Mouse (Mus musculus): ENCODE data around the gene B3gntl1.
"Not testable (repeated sequence)": the region's sequence is repeated elsewhere in the genome, so short reads cannot be mapped to it uniquely, and the experiment has no call there.

Gene B3gntl1

DNA sequence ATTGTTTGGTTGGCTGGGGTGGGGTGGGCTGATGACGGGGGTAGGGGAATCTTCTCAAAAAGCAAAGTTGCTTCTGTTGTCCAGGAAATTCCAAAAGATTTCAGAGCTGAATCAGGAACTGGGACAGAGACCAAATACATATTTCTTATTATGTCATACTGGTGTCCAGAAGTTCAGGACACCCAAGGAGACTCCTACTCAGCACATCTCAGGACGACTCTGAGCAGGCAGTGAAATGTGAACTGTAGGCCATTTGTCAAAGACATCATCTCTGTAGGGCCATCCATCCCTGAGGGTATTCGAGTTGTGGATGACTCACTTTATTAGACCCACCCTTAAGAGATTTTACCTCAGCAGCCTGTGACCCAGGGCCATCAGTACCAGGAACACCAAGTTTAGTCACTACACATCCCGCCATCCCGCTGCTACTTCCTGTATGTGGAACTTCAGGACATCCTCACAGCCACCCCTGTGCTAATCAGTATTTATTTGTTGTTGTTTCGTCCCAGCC lies 12.6 kb upstream of the B3gntl1 start:
- DNase-seq (ENCODE audit: low spot score) = no peak

DNA sequence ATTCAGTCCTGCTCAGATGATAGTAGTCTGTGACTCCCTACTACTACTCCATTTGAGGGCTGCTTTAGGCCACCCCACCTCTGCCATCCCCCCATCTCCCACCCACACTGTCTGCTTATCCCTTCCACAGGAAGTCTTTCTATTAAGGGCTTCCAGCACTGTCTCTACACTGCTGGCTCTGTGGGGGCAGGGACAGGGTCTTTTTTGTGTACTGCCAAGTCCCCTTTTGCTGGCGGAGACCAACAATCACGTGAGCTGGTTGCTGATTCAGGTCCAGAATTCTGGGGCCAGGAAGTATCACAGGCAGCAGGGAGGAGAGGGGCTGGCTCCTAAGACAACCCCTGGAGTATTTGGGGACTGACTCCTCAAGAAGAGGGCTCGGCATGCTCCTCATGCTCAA lies 10.3 kb upstream of the B3gntl1 start:
- no peak for DNase-seq (ENCODE audit: low spot score)

DNA sequence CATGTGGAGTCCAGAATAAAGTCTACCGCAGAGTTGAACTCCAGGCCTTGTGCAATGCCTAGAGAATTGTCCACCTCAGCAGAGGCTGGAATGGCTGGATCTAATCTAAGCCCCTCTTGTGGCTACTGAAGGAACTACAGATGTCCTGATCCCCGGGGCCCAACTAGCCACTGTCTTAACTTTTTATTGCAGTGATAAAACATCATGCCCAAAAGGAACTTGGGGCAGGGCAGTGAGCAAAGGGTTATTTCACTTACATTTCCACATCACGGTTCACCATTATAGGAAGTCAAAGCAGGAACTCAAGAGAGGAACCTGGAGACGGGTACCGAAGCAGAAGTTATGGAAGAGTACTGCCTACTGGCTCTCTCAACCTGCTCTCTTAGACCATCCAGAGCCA lies 7.8 kb upstream of the B3gntl1 start:
- peak; percentile 28 for DNase-seq (ENCODE audit: low spot score)

DNA sequence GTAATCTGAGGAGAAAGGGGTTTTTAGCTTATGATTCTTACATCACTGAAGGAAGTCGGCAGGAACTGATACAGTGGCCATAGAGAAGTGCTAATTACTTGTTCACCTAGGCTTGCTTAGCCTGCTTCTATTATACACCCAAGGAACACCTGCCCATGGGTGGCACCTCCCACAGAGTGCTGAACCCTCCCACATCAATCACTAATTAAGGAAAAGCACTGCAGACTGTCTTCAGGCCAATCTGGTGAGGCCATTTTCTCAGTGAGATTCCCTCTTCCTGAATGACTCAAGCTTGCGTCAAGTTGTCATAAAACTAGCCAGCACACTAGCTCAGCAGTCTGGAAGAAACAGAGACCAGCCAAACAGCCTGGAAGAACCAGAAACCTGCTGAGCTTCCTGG lies 6.6 kb upstream of the B3gntl1 start:
- no peak for DNase-seq (ENCODE audit: low spot score)

DNA sequence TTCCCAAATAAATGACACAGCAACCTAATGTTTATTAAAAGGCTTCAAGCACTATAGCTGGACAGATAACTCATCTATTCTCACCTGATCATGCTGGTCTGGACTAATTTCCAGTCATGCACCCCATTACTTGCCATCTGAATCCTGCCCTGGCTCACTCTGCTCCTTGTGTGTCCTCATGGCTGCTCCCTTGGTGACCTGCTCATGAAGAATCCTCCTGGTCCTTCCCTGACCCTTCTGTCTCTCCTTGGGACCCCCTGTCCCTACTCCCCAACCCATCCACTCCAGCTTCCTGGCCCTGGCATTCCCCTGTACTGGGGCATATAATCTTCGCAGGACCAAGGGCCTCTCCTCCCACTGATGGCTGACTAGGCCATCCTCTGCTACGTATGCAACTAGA lies 3.9 kb upstream of the B3gntl1 start:
- DNase-seq (ENCODE audit: low spot score) = no peak

DNA sequence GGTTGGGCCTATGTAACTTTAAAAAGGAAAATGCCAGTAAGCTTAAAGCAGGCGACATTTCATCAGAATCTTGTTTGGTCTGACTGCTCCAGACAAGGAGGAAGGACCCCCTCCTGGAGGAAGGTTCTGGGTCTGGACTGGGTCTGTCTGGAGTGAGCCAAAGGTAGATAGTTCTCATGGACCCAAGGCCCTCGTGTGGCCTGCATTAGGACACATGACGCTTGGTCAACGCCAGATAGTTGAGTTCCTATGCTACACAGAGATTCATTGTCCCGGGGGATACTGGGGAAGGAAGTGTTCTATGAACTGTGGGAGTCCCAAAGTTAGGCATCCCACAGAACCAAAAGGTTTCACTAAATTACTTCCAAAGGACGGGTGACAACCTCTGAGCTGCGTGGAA lies 676 bp upstream of the B3gntl1 start:
- peak; percentile 25 for DNase-seq (ENCODE audit: low spot score)

DNA sequence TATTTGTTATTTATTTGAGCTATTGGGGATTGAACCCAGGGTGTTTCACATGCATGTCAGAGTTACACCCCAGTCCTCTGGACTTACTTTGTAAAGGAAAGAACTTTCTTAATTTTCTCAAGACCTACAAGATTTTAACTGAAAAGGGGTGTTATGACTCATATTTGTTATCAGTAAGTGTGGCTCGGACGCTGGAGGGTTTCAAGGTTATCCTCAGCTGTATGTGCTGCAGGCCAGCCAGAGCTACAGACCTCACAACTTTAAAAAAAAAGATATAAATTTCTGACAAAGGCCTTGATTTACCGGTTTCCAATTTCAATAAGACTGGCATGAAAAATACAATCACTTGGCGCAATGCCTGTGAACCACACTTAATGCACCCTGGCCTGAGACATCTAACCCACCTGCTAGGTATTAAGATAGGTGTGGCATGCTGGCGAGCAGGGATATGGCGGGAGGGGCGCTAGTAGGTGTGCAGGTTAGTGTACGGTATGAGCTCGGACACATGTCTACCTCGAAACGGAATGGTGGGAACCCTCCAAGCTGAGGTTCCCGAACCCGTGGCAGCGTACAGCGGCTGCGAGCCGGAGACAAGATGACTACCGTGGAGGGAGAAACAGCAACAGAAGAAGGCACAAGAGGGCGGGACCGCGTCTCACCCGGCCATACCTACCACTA lies 502 bp downstream of the B3gntl1 start:
- DNase-seq (ENCODE audit: low spot score) = no peak

DNA sequence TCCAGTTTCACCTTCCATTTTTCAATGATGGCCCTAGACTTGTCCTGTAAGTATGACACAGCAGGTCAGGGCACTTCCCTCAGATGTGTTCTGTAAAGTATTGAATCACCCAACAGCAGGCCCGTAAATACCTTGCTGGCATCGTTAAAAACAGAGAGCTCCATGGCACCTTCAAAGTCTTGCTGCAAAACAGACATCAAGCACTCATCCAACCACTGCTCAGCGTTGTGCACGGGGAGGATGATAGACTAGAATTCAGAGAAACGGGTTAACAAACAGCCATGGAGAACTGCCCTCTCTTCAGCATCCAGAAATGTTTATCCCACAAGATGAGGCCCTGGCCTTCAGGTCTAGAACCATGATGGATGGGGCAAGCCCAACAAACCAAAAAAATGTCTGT lies 2.0 kb downstream of the B3gntl1 start:
- DNase-seq (ENCODE audit: low spot score) = no peak

DNA sequence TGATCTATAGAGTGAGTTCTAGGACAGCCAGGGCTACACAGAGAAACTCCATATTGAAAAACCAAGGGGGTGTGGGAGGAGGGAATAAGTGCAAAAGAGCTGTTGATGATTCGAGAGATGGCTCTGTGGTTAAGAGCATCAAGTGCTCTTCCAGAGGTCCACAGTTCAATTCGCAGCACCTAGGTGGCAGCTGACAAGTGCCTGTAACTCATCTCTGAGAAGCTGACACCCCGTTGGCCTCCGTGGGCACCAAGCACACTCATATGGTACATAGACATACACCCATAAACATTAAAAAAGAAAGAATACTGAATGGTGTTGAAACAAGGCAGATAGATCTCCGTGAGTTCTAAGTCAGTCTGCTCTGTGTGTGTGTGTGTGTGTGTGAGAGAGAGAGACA lies 4.2 kb downstream of the B3gntl1 start:
- no peak for DNase-seq (ENCODE audit: low spot score)

DNA sequence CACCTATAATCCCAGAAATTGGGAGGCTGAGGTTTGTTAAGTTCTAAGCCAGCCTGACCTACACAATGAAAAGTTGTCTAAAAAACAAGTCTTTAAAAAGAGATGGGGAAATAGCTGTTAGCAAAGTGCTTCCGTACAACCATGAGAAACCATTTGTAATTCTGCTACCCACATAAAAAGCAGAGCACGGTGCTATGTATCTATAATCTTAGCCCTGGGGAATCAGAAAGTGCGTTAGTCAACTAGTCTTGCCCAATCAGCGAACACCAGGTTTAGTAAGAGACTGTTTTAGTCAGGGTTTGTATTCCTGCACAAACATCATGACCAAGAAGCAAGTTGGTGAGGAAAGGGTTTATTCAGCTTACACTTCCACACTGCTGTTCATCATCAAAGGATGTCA lies 5.4 kb downstream of the B3gntl1 start:
- no peak for DNase-seq (ENCODE audit: low spot score)

DNA sequence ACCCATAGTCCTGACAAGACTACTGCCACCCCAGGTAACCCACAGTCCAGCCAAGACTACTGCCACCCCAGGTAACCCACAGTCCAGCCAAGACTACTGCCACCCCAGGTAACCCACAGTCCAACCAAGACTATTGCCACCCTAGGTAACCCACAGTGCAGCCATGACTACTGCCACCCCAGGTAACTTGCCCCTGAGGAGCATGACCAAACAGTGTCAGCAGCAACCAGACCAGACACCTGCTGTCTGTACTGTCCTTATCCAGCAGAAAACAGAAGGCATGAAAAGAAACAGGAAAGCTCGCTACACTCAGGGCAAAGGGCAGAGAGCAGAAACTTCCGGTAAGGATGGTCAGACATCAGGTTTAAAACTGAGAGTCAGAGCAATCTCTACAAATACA lies 11.8 kb downstream of the B3gntl1 start:
- no peak for DNase-seq (ENCODE audit: low spot score)

DNA sequence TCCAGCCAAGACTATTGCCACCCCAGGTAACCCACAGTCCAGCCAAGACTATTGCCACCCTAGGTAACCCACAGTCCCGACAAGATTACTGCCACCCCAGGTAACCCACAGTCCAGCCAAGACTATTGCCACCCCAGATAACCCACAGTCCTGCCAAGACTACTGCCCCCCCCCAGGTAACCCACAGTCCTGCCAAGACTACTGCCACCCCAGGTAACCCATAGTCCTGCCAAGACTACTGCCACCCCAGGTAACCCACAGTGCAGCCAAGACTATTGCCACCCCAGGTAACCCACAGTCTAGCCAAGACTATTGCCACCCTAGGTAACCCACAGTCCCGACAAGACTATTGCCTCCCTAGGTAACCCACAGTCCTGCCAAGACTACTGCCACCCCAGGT lies 12.3 kb downstream of the B3gntl1 start:
- not testable (repeated sequence) for DNase-seq (ENCODE audit: low spot score)

DNA sequence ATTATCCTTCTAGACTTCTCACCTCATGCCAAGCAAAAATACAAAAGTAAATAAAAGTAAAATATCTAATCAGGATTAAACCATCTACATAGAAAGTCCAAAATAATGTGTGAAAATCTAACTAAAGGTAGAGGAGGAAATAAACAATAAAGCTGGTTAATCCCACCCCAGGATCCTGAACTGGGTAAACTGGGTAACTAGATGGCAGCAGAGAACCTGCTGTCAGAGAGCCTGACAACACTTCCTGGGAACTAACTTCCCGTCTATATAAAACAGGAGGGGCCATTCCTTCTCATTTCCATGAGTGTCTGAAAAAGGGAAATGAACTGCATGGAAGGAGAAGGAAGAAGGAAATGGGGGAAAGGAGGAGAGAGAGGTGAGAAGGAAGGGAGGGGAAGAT lies 14.8 kb downstream of the B3gntl1 start:
- no peak for DNase-seq (ENCODE audit: low spot score)

DNA sequence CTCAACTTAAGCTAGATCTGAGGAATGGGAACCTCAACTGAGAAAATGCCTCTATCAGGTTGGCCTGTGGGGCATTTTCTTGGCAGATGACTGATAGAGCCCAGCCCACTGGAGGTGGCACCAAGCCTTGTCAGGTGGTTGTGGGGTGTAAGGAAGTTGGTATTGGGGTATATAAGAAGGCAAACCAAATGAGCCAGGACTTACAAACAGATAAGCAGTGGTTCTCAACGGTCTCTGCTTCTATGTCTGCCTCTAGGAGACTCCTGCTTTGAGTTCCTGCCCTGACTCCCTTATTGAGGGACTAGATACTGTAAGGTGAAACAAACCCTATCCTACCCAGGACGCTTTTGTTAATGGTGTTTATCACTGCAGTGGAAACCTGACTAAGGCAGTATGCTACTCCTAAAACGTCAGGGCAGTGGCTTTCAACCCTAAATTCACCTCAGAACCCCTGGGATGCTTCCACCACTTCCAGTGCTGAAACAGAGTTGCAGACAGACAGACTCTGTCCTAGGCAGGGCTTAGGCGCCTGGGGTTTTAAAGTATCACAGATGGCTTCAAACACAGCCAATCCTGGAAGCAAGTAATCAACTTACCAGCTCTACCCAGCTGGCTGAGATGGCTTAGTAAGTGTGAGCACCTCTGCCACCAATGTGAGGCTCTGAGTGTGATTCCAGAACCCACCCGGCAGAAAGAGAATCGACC lies 17.0 kb downstream of the B3gntl1 start:
- DNase-seq (ENCODE audit: low spot score) = no peak

DNA sequence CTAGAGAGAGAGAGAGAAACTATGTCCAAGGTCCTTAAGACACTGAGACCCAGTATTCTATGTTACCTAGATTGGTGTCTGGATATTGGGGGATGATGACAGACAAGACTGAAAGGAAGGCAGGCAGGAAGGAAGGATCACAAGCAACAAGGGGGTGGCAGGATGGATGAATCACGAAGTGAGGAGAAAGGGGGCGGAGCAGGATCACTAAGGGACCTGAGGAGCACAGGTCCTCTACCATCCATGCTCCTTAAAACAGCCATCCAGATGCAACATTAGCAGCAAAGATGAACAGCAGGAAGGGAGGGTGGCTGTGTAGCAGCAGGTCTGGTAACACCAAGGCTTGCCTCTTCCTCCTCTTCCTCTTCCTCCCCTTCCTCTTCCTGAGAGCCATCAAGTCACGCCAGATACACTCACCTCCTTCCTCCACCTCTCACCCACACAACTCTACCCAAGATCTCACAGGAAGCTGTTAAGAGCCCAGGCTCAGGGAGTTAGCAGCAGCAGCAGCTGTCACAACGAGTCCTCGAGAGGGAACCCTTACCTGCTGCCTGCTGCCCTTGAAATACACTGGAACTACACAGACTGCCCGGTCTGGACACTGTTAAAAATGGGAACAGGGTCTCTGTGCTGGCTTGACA lies 17.7 kb downstream of the B3gntl1 start:
- DNase-seq (ENCODE audit: low spot score) = no peak

DNA sequence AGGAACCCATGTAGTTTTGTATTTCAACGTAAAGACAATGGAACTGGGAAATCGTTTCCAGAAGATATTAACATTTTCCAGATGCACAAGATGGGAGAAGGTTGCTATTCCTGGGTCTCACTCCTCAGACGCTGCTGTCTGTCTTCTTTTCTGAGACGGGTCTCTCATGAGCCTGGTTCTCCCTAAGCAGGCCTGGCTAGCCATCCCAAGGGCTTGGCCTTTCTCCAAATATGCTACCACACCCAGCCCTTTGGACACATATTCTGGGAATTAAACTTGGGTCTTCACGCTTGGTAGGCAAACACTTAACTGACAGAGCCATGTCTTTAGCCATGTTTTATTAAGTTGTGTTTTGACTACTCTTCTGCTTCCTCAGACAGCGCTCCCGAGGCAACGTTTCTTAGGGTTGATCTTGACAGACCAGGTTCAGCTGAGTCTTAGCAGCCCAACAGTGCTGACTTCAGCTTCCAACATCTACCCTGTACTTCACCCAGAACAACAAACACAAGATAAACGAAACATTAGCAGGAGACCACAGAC lies 18.5 kb downstream of the B3gntl1 start:
- DNase-seq (ENCODE audit: low spot score) = no peak

DNA sequence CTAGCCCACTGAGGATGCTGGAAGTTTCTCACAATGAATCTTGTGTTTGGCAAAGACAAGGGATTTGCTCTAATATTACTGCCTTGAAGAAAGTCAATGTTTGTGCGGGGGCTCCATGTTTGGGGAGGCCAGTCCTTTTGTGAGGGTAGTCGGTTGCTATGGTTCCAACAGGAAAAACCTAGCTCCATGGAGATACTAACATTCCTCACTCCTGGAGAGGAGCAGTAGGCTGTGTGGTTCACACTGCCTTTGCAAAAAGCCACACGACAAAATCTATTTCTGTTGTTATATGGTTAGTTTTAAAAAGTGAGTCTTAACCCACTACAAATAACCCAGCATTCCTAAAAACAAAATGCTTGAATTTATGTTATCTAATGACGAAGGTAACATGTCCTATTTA lies 19.3 kb downstream of the B3gntl1 start:
- DNase-seq (ENCODE audit: low spot score) = no peak

DNA sequence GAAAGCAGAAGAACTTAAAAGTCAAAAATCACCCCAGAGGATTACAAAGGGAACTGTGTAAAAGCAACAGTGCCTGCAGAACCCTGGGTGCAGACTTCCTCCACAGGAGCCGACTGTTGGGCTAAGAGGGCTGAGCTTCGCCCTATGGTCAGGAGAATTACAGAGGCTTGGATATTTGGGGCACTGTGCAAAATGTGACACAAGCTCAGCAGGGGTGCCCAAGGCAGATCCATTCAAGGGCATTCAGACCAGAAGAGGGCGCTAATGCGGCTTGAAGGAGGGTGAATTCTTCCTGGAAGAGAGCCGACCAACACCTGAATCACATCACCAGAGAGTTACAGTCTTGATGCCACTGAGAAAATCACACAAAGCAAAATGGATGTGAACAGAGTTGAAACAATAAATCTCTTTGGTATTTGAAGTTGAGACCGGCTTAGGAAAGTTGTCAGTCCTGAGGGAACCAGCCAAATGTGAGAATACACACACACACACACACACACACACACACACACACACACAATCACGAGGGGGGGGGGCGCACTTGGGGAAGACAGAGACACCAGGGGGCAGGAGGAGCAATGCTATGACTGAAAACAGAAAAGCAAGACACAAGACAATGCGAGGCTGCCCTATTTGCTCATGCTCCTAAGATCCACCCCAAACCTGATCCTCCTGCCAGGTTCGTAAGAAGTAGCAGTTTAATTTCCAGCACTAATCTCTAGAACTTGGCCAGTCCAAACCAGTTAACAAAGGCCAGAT lies 20.2 kb downstream of the B3gntl1 start:
- peak; percentile 79 for DNase-seq (ENCODE audit: low spot score)

DNA sequence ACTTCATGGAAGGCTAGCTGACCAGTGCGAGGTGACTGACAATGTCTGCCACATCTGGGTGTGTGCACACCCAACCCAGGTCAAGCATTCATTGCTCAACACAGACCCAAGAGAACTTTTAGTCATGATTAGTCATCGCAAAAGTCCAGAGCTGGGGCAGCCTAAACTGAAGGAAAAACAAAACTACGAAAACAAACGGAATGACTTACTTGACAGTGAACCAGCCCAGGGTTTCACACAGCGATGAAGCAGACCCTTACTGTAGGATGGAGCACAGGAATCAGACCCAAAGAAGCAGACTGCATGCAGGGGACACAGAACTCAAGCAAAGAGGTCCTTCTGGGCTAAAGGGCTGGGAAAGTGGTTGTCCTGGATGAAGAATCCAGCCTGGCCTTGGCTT lies 21.0 kb downstream of the B3gntl1 start:
- DNase-seq (ENCODE audit: low spot score) = no peak

DNA sequence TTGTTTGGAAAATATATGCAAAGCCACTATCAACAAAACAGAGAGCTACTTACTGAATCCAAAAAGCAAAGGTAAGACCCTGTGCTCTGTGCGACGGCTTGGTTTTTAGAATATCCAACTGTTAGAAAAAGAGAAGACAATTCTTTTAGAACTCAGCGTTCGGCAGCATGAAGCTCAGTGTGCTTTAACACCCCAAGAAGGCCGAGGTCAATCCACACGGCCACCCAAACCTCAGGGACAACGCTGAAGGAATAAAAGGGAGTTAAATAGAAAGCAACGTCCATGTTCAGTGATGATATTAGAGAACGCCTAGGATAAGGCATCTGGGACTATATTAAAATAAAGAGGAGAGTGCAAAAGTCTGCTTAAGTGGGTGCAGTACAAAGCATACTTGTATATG lies 21.4 kb downstream of the B3gntl1 start:
- DNase-seq (ENCODE audit: low spot score) = no peak

DNA sequence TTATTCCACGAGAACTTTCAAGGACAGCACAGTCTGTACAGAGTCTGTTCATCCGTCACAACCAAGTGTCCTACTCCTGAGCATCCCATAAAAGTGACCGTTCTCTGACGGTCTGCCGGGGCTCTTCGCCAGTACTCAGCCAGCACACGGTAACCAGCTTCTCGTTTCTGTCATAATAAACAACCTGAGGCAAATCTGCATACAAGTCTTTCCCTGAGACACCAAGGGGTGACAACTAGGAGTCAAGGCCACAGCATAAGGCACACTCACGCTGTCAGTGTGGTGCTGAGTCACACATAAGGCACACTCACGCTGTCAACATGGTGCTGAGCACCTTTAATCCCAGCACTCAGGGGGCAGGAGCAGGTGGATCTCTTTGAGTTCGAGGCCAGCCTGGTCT lies 22.3 kb downstream of the B3gntl1 start:
- DNase-seq (ENCODE audit: low spot score) = no peak

DNA sequence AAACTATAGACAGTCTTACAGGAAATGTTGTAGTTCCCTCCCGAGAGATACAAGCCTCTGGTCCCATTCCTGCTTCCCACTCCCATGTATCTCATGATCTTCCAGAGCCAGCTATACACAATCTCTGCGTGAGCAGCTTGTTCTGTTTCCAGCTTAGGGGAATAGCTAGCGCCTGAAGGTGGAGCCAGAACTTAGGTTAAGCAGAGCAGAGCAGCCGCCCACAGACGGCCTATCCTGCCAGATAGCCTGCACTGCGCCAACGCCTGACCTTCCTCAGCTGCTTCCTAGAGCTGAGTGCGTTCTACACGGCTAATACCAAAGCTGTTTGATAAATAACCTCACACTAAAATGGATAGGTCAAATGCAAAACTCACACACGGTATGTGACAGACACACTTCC lies 23.1 kb downstream of the B3gntl1 start:
- DNase-seq (ENCODE audit: low spot score) = peak; percentile 10
